Mouse (Mus musculus): Measurements from ENCODE around the gene Gm12184. TPM values are rescaled to one million over a fixed set of nuclear protein-coding genes. Genes with fewer than 3 reads are reported as not detected.
A peak's percentile ranks its signal among the peaks of the same experiment; 100 is the strongest.

Gene Gm12184
- polyA plus RNA-seq, 1 experiment, result 13.2 TPM

DNA sequence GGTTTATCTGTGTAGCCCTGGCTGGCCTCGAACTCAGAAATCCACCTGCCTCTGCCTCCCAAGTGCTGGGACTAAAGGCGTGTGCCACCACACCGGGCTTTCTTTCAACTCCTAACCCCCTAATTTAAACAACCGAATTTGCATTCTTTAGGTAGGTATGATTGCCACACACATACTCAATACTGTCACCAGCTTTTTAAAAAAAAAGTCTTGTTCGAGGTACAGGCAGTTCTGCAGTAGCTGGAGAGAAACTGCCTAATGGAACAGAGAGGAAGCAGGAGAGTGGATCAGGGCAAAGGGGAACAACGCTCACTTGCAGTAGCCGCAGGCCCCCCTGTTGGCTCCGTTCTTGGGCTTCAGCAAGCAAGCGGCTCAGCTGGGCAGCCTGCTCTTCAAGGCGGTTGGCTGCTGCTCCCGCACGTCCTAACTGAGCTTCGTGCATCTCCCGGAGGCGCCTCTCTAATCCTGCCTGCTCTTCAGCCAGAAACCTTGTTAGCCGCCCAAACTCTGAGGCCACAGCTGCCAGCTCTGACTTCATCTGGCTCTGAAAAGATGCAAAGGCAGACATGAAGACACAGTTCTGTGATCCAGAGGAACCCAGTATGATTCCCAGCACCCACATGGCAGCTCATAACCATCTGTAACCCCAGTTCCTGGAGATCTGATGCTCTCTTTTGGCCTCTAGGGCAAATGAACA, 17.6 kb downstream of the Gm12184 start:
- peaks cover 9% of the 10 kb centered on the region for H3K79me2 ChIP-seq (ENCODE audit: control insufficient read depth, insufficient read depth)
- no peak overlapping the region for H3ac ChIP-seq (ENCODE audit: control insufficient read depth, insufficient read length)
- no peak overlapping the region for H3K4me3 ChIP-seq
- H3K4me2 ChIP-seq (ENCODE audit: low read depth), result no peak overlapping the region
- peaks cover 57% of the 10 kb centered on the region for H3K36me3 ChIP-seq (ENCODE audit: control insufficient read depth, insufficient read depth)
- TF ChIP-seq MAX (IDR thresholded peaks at IDR 0.05; ENCODE audit: low read depth), result no peak
- TF ChIP-seq MYOD1 (IDR thresholded peaks at IDR 0.05; ENCODE audit: control insufficient read depth in 1 of 3, insufficient read length in 2 of 3, low read depth in 2 of 3), result no peak
- peak; percentile 79 for TF ChIP-seq POLR2AphosphoS2 (IDR thresholded peaks at IDR 0.05; ENCODE audit: insufficient read length, low read depth)
- TF ChIP-seq POLR2A (IDR thresholded peaks at IDR 0.05; ENCODE audit: insufficient read length, low read depth), result peak; percentile 23
- TF ChIP-seq REST (IDR thresholded peaks at IDR 0.05; ENCODE audit: insufficient read depth, insufficient read length), result no peak
- no peaks in the 10 kb centered on the region for H3K27me3 ChIP-seq (ENCODE audit: control insufficient read depth, insufficient read depth, insufficient read length)

DNA sequence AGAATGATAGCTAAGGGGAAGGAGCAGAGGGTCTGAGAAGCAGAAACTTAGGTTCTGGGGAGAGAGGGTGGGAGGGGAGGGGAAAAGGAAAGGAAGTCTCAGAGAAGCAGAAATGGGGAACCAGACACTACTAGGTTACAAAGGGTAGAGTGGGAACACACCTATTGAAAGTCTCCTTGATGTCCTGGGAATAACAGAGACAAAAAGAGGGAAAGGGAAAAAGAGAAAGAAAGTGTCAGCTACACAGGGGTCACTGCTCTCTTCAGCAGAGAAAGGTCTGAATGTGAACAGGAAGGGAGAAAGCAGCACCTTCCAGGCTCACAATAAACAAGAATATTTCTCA, 18.2 kb downstream of the Gm12184 start:
- H3K79me2 ChIP-seq (ENCODE audit: control insufficient read depth, insufficient read depth), result peaks cover 10% of the 10 kb centered on the region
- no peak overlapping the region for H3ac ChIP-seq (ENCODE audit: control insufficient read depth, insufficient read length)
- H3K4me2 ChIP-seq (ENCODE audit: low read depth), result no peak overlapping the region
- no peaks in the 10 kb centered on the region for H3K27me3 ChIP-seq (ENCODE audit: control insufficient read depth, insufficient read depth, insufficient read length)
- TF ChIP-seq MAX (IDR thresholded peaks at IDR 0.05; ENCODE audit: low read depth), result no peak
- no peak for TF ChIP-seq POLR2A (IDR thresholded peaks at IDR 0.05; ENCODE audit: insufficient read length, low read depth)
- no peak for TF ChIP-seq MYOD1 (IDR thresholded peaks at IDR 0.05; ENCODE audit: control insufficient read depth in 1 of 3, insufficient read length in 2 of 3, low read depth in 2 of 3)
- no peak for TF ChIP-seq POLR2AphosphoS2 (IDR thresholded peaks at IDR 0.05; ENCODE audit: insufficient read length, low read depth)
- no peak for TF ChIP-seq REST (IDR thresholded peaks at IDR 0.05; ENCODE audit: insufficient read depth, insufficient read length)
- TF ChIP-seq CEBPB (IDR thresholded peaks at IDR 0.05; ENCODE audit: insufficient read depth, poor library complexity, severe bottlenecking), result no peak
- no peak for TF ChIP-seq SRF (IDR thresholded peaks at IDR 0.05; ENCODE audit: control insufficient read depth, insufficient read length, low read depth)
- no peak overlapping the region for H3K4me3 ChIP-seq
- H3K36me3 ChIP-seq (ENCODE audit: control insufficient read depth, insufficient read depth), result peaks cover 63% of the 10 kb centered on the region

DNA sequence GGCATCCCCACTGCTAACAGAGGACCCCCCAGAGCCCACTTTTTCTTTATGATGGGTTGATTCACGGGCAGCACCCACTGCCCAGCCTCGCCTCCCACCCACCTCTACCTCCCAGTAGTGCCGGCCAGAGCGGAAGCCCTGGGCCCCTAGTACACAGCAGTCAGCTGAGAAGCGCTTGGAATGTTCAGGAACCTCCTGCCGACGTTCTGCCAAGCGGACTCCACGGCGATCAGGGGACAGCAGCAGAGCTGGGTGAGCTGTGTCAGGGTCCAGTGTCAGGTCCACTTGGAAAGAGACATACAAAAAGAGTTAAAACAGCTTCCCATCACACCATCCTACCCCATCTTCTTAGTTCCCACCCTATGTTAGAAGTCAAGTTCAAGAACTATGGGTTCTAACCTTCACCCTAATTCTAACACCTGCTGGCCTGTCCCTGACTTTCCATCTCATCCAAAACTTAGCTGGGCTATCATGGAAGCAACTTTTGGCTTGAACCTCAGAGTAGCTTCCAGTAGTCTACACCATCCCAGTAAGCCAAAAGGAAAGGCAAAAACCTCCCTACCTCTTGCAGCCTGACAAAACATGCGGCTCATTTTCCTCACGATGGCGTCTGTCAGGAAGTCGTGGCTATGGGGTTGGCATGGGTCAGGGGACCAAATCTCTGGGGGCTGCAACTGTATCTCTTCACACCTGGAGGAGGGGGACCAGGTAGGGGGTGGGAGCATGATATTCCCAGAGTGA, 18.7 kb downstream of the Gm12184 start:
- H3K79me2 ChIP-seq (ENCODE audit: control insufficient read depth, insufficient read depth), result peaks cover 11% of the 10 kb centered on the region
- no peak overlapping the region for H3ac ChIP-seq (ENCODE audit: control insufficient read depth, insufficient read length)
- no peak overlapping the region for H3K4me3 ChIP-seq
- peaks cover 68% of the 10 kb centered on the region for H3K36me3 ChIP-seq (ENCODE audit: control insufficient read depth, insufficient read depth)
- no peak overlapping the region for H3K4me2 ChIP-seq (ENCODE audit: low read depth)
- H3K27me3 ChIP-seq (ENCODE audit: control insufficient read depth, insufficient read depth, insufficient read length), result no peaks in the 10 kb centered on the region
- TF ChIP-seq MYOD1 (IDR thresholded peaks at IDR 0.05; ENCODE audit: control insufficient read depth in 1 of 3, insufficient read length in 2 of 3, low read depth in 2 of 3), result no peak
- peak; percentile 63 for TF ChIP-seq POLR2AphosphoS2 (IDR thresholded peaks at IDR 0.05; ENCODE audit: insufficient read length, low read depth)

DNA sequence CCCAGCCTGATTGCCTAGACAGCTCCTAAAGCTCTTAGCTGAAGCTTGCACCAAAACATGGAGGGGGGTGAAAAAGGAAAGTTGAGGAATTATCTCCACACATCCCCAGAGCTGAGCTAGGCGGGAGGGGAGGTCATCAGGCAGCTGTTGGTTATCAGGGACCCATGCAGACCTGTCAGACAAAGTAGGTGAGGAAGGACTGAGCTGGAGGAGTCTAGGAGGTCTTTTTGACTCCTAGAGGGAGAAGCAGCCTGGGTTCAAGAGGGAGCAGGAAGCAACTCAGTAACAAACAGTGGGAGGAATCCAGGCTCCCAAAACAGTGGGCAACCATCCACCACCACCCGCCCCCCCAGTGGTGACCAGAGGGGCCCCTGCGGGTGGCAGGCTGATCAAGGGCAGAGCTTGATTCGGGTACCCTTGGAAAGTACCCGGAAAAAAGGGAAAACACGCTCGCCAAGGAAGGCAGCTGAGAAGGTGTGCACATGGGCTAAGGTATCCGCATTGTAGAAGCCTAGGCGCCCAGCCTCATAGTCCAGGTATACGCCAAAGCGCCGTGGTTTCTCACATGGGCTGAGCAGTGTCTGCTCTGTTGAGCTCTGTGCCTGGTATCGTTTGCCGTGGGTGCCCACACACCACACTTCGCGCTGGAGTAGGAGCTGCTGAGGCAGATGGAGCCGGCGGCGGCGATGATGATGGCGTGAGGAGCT, 19.4 kb downstream of the Gm12184 start:
- TF ChIP-seq POLR2AphosphoS2 (IDR thresholded peaks at IDR 0.05; ENCODE audit: insufficient read length, low read depth), result peak; percentile 96
- no peak for TF ChIP-seq E2F4 (IDR thresholded peaks at IDR 0.05; ENCODE audit: insufficient read depth)
- TF ChIP-seq SRF (IDR thresholded peaks at IDR 0.05; ENCODE audit: control insufficient read depth, insufficient read length, low read depth), result no peak
- TF ChIP-seq TCF3 (IDR thresholded peaks at IDR 0.05; ENCODE audit: insufficient read length, low read depth), result no peak
- TF ChIP-seq USF1 (IDR thresholded peaks at IDR 0.05; ENCODE audit: low read depth), result no peak
- no peak for TF ChIP-seq CEBPB (IDR thresholded peaks at IDR 0.05; ENCODE audit: insufficient read depth, poor library complexity, severe bottlenecking)
- peak; percentile 72 for TF ChIP-seq POLR2A (IDR thresholded peaks at IDR 0.05; ENCODE audit: insufficient read length, low read depth)
- TF ChIP-seq MAX (IDR thresholded peaks at IDR 0.05; ENCODE audit: low read depth), result no peak
- TF ChIP-seq MYOG (IDR thresholded peaks at IDR 0.05; ENCODE audit: control insufficient read depth in 1 of 3, insufficient read depth in 1 of 3, insufficient read length in 2 of 3, low read depth in 2 of 3), result no peak
- no peak overlapping the region for H3ac ChIP-seq (ENCODE audit: control insufficient read depth, insufficient read length)
- H3K36me3 ChIP-seq (ENCODE audit: control insufficient read depth, insufficient read depth), result peaks cover 72% of the 10 kb centered on the region
- H3K4me3 ChIP-seq, result no peak overlapping the region
- no peaks in the 10 kb centered on the region for H3K27me3 ChIP-seq (ENCODE audit: control insufficient read depth, insufficient read depth, insufficient read length)
- H3K4me2 ChIP-seq (ENCODE audit: low read depth), result no peak overlapping the region
- H3K79me2 ChIP-seq (ENCODE audit: control insufficient read depth, insufficient read depth), result peaks cover 18% of the 10 kb centered on the region

GRCm38 (mm10) chr11:48804922-48805321, 21.5 kb downstream of the Gm12184 start:
- H3K79me2 ChIP-seq (ENCODE audit: control insufficient read depth, insufficient read depth), result peaks cover 36% of the 10 kb centered on the region
- H3ac ChIP-seq (ENCODE audit: control insufficient read depth, insufficient read length), result no peak overlapping the region
- H3K27me3 ChIP-seq (ENCODE audit: control insufficient read depth, insufficient read depth, insufficient read length), result no peaks in the 10 kb centered on the region
- H3K4me2 ChIP-seq (ENCODE audit: low read depth), result no peak overlapping the region
- no peak overlapping the region for H3K4me3 ChIP-seq
- peaks cover 71% of the 10 kb centered on the region for H3K36me3 ChIP-seq (ENCODE audit: control insufficient read depth, insufficient read depth)
- TF ChIP-seq CEBPB (IDR thresholded peaks at IDR 0.05; ENCODE audit: insufficient read depth, poor library complexity, severe bottlenecking), result no peak
- no peak for TF ChIP-seq MYOD1 (IDR thresholded peaks at IDR 0.05; ENCODE audit: control insufficient read depth in 1 of 3, insufficient read length in 2 of 3, low read depth in 2 of 3)
- TF ChIP-seq TCF12 (IDR thresholded peaks at IDR 0.05; ENCODE audit: insufficient read depth, poor library complexity, severe bottlenecking), result no peak
- no peak for TF ChIP-seq TCF3 (IDR thresholded peaks at IDR 0.05; ENCODE audit: insufficient read length, low read depth)

All from myocyte (in vitro differentiated cells).